Mouse (Mus musculus) retina, postnatal 1 day (tissue): ENCODE measurements at regions not wholly inside any gene's neighbourhood (a gene's known extent, or its start where the extent isn't known, plus 50 kb on each side); places are given as distances from the start of the nearest gene placed in this dataset.
"Not testable (repeated sequence)": the region's sequence is repeated elsewhere in the genome, so short reads cannot be mapped to it uniquely, and the experiment has no call there.

Experiments used
- DNase-seq: peaks from one replicate; pipeline ENCODE4 v3.0.0-alpha.2; 2012

DNA sequence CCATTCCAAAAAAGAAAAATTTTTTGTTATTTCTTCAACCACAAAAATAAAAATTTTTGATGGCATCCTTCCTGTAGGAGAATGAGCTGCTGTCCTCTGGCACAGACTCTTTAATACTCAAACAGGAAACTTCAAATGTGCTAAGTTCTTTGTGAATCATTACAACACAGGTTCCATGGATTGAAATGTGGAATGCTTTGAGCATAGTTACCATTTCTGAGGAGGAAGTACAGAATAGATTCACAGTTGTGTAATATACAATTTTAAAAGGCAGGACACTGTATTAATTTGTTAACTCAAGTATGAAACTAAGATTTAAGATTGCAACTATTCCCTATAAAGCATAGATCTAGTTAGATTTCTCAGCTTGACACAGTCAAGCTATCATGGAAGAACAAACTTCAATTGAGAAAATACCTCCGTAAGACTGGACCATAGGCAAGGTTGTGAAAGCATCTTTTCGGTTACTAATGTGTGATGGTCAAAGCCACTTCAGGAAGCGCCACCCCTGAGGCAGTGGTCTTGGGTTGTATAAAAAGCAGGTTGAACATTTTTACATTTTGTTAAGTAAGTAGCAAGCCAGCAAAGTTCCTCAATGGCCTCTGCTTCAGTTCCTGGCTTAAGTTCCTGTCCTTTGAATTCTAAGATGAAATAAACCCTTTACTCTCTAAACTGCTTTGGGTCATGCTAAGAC is 354.0 kb upstream of the B3galt2 start:
- no peak for DNase-seq

DNA sequence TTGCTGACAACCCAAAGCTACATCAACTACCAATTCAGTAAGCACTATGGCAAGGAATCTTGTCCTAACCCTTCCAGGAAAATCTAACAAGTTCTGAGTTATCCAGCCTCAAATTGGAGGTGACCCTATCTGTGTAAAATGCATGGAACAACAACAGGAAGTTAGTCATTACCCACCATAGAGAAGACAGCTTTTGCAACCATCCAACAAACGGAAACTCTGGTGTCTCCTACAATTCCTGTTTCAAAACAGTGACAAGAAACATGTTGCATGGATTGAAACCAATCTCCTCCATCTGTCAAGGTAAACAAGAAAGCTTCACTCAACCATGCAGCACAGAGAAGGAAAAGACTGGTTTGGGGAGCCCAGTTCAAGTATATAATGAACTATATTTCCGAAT is 353.0 kb upstream of the B3galt2 start:
- no peak for DNase-seq

DNA sequence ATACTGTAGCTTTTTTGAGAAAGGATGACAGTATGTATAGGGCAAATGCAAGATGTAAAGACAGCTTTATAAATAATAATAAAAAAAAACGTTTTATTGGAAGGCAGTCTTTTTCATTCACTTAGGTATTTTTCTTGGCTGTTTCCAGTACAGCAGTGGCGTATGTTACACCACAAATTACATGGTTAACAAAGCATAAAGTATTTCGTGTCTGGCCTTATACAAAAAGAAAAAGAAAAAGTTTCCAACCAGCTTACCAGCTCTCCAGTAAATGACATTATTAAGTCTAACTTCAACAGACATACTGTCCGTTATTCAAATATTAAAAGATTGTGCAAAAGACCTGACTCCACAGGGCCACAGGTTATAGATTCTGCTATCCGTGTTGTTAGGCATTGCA is 343.9 kb upstream of the B3galt2 start:
- DNase-seq, result no peak

DNA sequence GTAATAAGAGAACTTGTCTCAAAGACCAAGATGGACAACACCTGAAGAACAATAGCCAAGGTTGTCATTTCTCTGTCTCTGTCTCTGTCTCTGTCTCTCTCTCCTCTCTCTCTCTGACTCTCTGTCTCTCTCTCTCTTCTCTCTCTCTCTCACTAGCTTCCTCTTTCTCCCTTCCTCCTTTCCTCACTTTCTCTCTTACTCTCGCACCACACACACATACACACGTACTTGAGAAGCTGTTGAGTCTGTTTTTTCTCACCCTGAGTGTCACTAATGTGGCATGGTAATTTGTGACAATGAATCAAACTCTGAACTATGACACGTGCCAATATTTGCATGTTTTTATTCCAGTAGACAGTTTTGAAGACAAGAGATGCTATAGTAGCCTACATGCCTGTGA is 333.1 kb upstream of the B3galt2 start:
- DNase-seq, result no peak

DNA sequence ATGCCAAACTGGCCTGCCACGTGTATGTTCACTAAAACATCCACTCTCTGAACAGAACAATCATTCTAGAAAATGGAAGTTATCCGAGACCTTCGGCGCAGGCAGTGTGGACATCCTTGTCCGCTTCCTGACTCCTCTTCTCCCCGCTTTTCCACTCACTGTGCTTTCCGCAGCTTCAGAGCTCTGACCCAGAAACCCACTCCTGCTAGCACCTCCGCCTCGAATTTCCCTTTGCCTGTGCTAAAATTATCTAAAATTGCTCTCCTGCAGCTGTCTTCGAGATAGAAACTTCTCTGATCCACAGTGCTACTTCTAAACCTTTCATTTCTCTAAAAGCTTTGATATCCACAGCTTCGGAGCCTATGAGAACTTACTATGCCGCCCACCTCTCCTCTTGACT is 322.1 kb upstream of the B3galt2 start:
- DNase-seq, result no peak

DNA sequence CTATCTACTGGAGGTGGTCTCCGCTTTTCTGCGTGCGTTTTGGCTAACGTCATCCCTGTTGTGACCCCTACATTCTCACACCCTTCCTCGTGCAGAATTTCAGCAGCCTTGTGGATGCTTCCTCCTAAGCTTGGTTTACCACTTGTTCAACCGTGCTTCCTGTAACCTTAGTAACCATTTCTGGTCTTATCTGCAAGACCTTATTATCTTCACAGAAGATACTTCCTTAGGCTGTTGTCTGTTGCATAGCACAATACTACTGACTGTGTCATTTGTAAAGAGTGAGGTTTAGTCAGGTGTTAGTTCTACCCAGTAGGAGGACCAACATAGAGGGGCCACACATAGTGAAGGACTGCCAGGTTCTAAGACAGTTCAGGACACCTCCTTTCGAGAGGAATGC is 320.9 kb upstream of the B3galt2 start:
- DNase-seq, result no peak

DNA sequence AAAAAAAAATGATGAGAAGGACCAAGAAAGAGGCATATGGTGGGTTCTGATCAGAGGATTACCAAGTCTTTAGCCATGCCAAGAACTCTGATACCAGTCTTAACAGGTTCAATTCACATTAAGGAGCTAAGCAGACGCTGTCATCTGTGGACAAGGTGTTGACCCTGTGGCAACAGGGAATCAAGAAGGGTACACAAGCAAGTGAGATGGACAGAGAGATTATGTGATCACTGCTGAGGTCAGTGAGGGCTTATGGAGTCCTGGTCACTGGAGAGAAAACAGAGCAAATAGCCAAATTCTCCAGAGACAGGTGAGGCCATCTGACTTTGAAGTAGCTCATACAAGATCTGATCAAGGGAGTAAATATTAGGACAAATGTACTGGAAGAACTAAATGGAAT is 289.1 kb upstream of the B3galt2 start:
- DNase-seq, result peak; percentile 14

DNA sequence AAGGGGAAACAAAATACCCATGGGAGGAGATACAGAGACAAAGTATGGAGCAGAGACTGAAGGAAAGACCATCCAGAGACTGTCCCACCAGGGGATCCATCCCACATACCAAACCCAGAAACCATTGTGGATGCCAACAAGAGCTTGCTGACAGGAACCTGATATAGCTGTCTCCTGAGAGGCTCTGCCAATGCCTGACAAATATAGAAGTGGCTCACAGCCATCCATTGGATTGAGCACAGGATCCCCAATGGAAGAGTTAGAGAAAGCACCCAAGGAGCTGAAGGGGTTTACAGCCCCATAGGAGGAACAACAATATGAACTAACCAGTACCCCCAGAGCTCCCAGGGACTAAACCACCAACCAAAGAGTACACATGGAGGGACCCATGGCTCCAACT is 280.2 kb upstream of the B3galt2 start:
- not testable (repeated sequence) for DNase-seq

DNA sequence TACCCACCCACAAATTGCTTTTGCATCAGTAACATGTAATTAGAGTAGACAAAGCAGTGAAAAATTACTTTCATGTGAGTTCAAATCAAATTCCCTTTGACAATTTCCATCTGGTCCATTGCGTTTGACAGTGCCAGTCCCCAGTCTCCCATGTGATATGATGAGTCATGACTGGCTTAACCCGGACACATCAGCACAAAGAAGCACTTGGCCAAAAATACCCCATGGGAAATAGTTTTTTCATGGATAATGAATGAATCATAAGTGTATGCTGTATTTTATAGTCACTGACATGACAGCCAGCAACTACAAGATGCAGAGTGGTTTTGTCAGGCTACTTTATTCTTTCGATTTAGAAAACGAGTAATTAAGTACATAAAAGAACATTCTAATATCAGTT is 248.6 kb upstream of the B3galt2 start:
- DNase-seq, result peak; percentile 59
